Mouse (Mus musculus): Measurements from ENCODE around the gene Orm3. TPM values are rescaled to one million over a fixed set of nuclear protein-coding genes. Genes with fewer than 3 reads are reported as not detected.
A peak's percentile ranks its signal among the peaks of the same experiment; 100 is the strongest.

The Orm3 gene
- total and polyA plus RNA-seq, 3 experiments, result 0.30 TPM; not detected in 2

- peaks cover 59 to 67% of the 10 kb centered on the region in 2 experiments for H3K36me3 ChIP-seq (replicated peaks in 1 of 2; ENCODE audit: control insufficient read depth in 1 of 2, insufficient read depth in 1 of 2, low read length in 1 of 2)
- H3K4me1 ChIP-seq (ENCODE audit: control insufficient read depth in 1 of 2, insufficient read depth in 2 of 2), result peaks cover 35 to 80% of the 10 kb centered on the region in 2 experiments
- TF ChIP-seq KAT2A (IDR thresholded peaks at IDR 0.05; ENCODE audit: insufficient replicate concordance, low read length) (no peak), POLR2AphosphoS2 (IDR thresholded peaks at IDR 0.05; ENCODE audit: low read depth, low read length) (no peak), USF2 (conservative IDR thresholded peaks at IDR 0.05; ENCODE audit: low read depth, low read length) (no peak), JUND (conservative IDR thresholded peaks at IDR 0.05; ENCODE audit: low read depth, low read length) (no peak), ZMIZ1 (IDR thresholded peaks at IDR 0.05; ENCODE audit: low read depth, low read length) (no peak), RCOR1 (conservative IDR thresholded peaks at IDR 0.05; ENCODE audit: low read depth, low read length) (no peak), MEF2A (IDR thresholded peaks at IDR 0.05; ENCODE audit: borderline replicate concordance, low read depth, low read length) (no peak), NRF1 (IDR thresholded peaks at IDR 0.05; ENCODE audit: low read depth, low read length) (no peak), EP300 (IDR thresholded peaks at IDR 0.05; ENCODE audit: low read length) (no peak), ELF1 (IDR thresholded peaks at IDR 0.05; ENCODE audit: low read depth, low read length) (no peak), RAD21 (IDR thresholded peaks at IDR 0.05; ENCODE audit: low read depth, low read length) (no peak)
- H3K79me2 ChIP-seq (replicated peaks; ENCODE audit: control insufficient read depth, extremely low read depth, insufficient read depth, poor library complexity, severe bottlenecking), result peaks cover 90% of the 10 kb centered on the region
- H3K9me3 ChIP-seq (replicated peaks; ENCODE audit: low read length), result peaks cover 11% of the 10 kb centered on the region
- DNase-seq (ENCODE audit: extremely low read depth), result no peak
- in situ Hi-C loops (cut with MboI; ENCODE audit: low pct_ligation_motif_present, low pct_unique_long_range_greater_than_20kb, low sequenced_read_pairs) (no loop called here), dilution Hi-C loops (cut with MboI; ENCODE audit: extremely low pct_ligation_motif_present, extremely low pct_unique_long_range_greater_than_20kb, low sequenced_read_pairs) (no loop called here)
- H3K4me3 ChIP-seq (replicated peaks in 1 of 3; ENCODE audit: low read depth in 2 of 3, low read length in 2 of 3, poor library complexity in 1 of 3), result peak overlapping the region in 1 of 3 experiments; percentile 14
- H3K27ac ChIP-seq (ENCODE audit: insufficient read depth, low read depth), result peak overlapping the region; percentile 70
- H3K9ac ChIP-seq (ENCODE audit: insufficient read depth, low read depth), result no peak overlapping the region
- H3K4me2 ChIP-seq (ENCODE audit: insufficient read depth, low read depth, poor library complexity, severe bottlenecking), result no peak overlapping the region
- no peaks in the 10 kb centered on the region for H3K27me3 ChIP-seq (replicated peaks)
These were observed 42.1 kb downstream of the Orm3 start for GRCm38 (mm10) chr4:63397981-63398537.

DNA sequence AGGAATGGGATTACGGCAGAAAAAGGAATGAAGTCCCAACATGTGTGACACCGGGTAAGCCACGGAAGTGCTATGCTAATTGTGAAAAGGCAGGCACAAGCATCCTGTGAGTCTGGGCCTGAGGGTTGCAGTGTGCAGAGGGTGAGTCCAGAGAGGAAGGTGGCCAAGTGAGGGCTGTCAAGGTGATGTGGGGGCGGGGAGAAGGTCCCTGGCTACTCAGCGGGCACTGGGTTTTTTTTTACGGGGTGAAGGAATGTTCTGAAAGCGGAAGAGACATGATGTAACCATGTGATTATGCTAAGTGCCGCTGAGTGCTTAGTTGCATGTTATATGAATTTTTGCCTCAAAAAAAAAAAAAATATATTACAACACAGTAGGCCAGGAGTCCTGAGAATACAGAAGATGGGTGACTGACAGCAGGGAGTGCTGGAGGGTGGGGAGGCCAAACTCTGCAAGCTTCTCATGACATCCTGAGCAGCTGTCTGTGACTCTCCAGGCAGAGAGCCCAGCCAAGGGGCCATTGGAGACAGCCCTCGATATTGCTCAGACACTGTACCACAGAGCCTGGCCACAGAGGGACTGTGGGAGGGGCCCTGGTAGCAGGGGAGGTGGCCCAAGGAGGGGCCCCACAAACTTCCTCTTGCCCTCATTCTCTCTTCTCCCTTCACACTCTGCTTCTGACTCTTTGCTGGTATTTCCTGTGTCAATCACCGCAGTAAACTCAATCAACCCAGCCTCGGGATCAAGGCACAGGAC lies 43.1 kb downstream of the Orm3 start:
- Histone ChIP-seq H3K27me3 (replicated peaks) (no peaks in the 10 kb centered on the region), H3K9me3 (replicated peaks; ENCODE audit: low read length) (peaks cover 11% of the 10 kb centered on the region), H3K36me3 (replicated peaks in 1 of 2; ENCODE audit: control insufficient read depth in 1 of 2, insufficient read depth in 1 of 2, low read length in 1 of 2) (peaks cover 51 to 57% of the 10 kb centered on the region in 2 experiments), H3K4me1 (ENCODE audit: control insufficient read depth in 1 of 2, insufficient read depth in 2 of 2) (peaks cover 33 to 78% of the 10 kb centered on the region in 2 experiments), H3K79me2 (replicated peaks; ENCODE audit: control insufficient read depth, extremely low read depth, insufficient read depth, poor library complexity, severe bottlenecking) (peaks cover 88% of the 10 kb centered on the region), H3K27ac (ENCODE audit: insufficient read depth, low read depth) (peak overlapping the region; percentile 95), H3K9ac (ENCODE audit: insufficient read depth, low read depth) (peak overlapping the region; percentile 70; the same call in 1 of the 2 replicates), H3K4me2 (ENCODE audit: insufficient read depth, low read depth, poor library complexity, severe bottlenecking) (peak overlapping the region; percentile 85), H3K4me3 (replicated peaks in 1 of 3; ENCODE audit: low read depth in 2 of 3, low read length in 2 of 3, poor library complexity in 1 of 3) (peak overlapping the region; percentile 14 to 69 (median 42))
- in situ Hi-C loops (cut with MboI; ENCODE audit: low pct_ligation_motif_present, low pct_unique_long_range_greater_than_20kb, low sequenced_read_pairs), result no loop called here
- DNase-seq (ENCODE audit: extremely low read depth), result peak; percentile 88
- dilution Hi-C loops (cut with MboI; ENCODE audit: extremely low pct_ligation_motif_present, extremely low pct_unique_long_range_greater_than_20kb, low sequenced_read_pairs), result no loop called here
- TF ChIP-seq GABPA (IDR thresholded peaks at IDR 0.05; ENCODE audit: insufficient replicate concordance, low read depth, low read length) (no peak), ZNF384 (IDR thresholded peaks at IDR 0.05; ENCODE audit: low read depth, low read length) (peak; percentile 76), ETS1 (conservative IDR thresholded peaks at IDR 0.05; ENCODE audit: low read depth, low read length) (peak; percentile 80; the same call in 1 of the 2 replicates), POLR2A (IDR thresholded peaks at IDR 0.05; ENCODE audit: low read depth, low read length) (peak; percentile 66), ELF1 (IDR thresholded peaks at IDR 0.05; ENCODE audit: low read depth, low read length) (peak; percentile 57), CHD2 (IDR thresholded peaks at IDR 0.05; ENCODE audit: low read length) (peak; percentile 17; the same call in 1 of the 2 replicates), NELFE (IDR thresholded peaks at IDR 0.05; ENCODE audit: low read depth, low read length) (peak; percentile 60; the same call in 1 of the 2 replicates), MXI1 (IDR thresholded peaks at IDR 0.05; ENCODE audit: low read depth, low read length) (no peak), KAT2A (IDR thresholded peaks at IDR 0.05; ENCODE audit: insufficient replicate concordance, low read length) (no peak), CTCF (conservative IDR thresholded peaks at IDR 0.05 in 1 of 2, IDR thresholded peaks at IDR 0.05 in 1 of 2; ENCODE audit: low read depth in 2 of 2, low read length in 2 of 2) (no peak), ZMIZ1 (IDR thresholded peaks at IDR 0.05; ENCODE audit: low read depth, low read length) (peak; percentile 78), PAX5 (IDR thresholded peaks at IDR 0.05; ENCODE audit: low read length) (no peak), USF2 (conservative IDR thresholded peaks at IDR 0.05; ENCODE audit: low read depth, low read length) (no peak), JUN (IDR thresholded peaks at IDR 0.05; ENCODE audit: insufficient read depth, low read depth, low read length) (no peak), SIN3A (IDR thresholded peaks at IDR 0.05; ENCODE audit: low read length) (no peak), RCOR1 (conservative IDR thresholded peaks at IDR 0.05; ENCODE audit: low read depth, low read length) (0 out of 2 replicates have a peak, but pooled peaks have one; percentile 47), NRF1 (IDR thresholded peaks at IDR 0.05; ENCODE audit: low read depth, low read length) (no peak; the same call in 1 of the 2 replicates), E2F4 (IDR thresholded peaks at IDR 0.05; ENCODE audit: insufficient replicate concordance, low read depth, low read length) (no peak), ZKSCAN1 (IDR thresholded peaks at IDR 0.05; ENCODE audit: borderline replicate concordance, low read depth, low read length) (no peak), MAFK (IDR thresholded peaks at IDR 0.05; ENCODE audit: insufficient replicate concordance, low read length) (no peak), UBTF (IDR thresholded peaks at IDR 0.05; ENCODE audit: low read depth, low read length) (no peak), POLR2AphosphoS2 (IDR thresholded peaks at IDR 0.05; ENCODE audit: low read depth, low read length) (0 out of 2 replicates have a peak, but pooled peaks have one; percentile 48), JUND (conservative IDR thresholded peaks at IDR 0.05; ENCODE audit: low read depth, low read length) (no peak), MYC (IDR thresholded peaks at IDR 0.05; ENCODE audit: low read depth, low read length) (no peak), USF1 (IDR thresholded peaks at IDR 0.05; ENCODE audit: low read depth, low read length) (no peak), EP300 (IDR thresholded peaks at IDR 0.05; ENCODE audit: low read length) (peak; percentile 74)

All from CH12.LX (cell line).